Mouse (Mus musculus): Measurements from ENCODE around the gene Kcnj5. TPM values are rescaled to one million over a fixed set of nuclear protein-coding genes. Genes with fewer than 3 reads are reported as not detected.

Gene Kcnj5
- polyA plus RNA-seq, 1 experiment: not detected

GRCm38 (mm10) chr9:32335389-32336150 is 8.6 kb downstream of the Kcnj5 start:
- H3K4me3 ChIP-seq (ENCODE audit: insufficient read depth, low read depth, low read length): no peak overlapping the region
- TF ChIP-seq POLR2A (IDR thresholded peaks at IDR 0.05; ENCODE audit: insufficient read depth, low read depth, low read length) (no peak), CTCF (IDR thresholded peaks at IDR 0.05; ENCODE audit: insufficient read depth, low read depth, low read length) (no peak)
- WGBS: 88% methylated on average over 13 of the region's 13 CpGs
- H3K27ac ChIP-seq (ENCODE audit: insufficient read depth, low read depth, low read length): no peak overlapping the region
- H3K4me1 ChIP-seq (ENCODE audit: control insufficient read depth, insufficient read depth, low read length): no peaks in the 10 kb centered on the region

DNA sequence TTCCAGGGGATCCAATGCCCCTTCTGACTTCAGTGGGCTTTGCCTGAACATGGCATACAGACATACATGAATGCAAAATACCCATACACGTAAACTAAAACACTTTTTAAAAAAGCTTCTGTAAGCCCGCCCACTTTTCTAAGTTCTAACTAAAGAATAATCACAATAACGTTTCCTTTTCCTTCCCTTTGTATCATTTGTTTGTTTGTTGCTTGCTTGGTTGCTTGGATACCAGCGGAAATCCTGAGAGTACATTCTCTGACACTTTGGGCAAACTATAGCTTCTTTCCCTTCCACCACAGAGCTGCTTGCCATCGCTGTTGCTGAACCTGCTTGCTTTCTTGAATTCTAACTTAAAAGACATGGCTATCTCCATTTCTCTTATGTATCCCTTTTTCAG is 13.0 kb downstream of the Kcnj5 start:
- TF ChIP-seq CTCF (IDR thresholded peaks at IDR 0.05; ENCODE audit: insufficient read depth, low read depth, low read length) (no peak), POLR2A (IDR thresholded peaks at IDR 0.05; ENCODE audit: insufficient read depth, low read depth, low read length) (no peak)
- Histone ChIP-seq H3K4me3 (ENCODE audit: insufficient read depth, low read depth, low read length) (no peak overlapping the region), H3K4me1 (ENCODE audit: control insufficient read depth, insufficient read depth, low read length) (no peaks in the 10 kb centered on the region), H3K27ac (ENCODE audit: insufficient read depth, low read depth, low read length) (no peak overlapping the region)
- 31% methylated on average over 5 of the region's 5 CpGs for WGBS

DNA sequence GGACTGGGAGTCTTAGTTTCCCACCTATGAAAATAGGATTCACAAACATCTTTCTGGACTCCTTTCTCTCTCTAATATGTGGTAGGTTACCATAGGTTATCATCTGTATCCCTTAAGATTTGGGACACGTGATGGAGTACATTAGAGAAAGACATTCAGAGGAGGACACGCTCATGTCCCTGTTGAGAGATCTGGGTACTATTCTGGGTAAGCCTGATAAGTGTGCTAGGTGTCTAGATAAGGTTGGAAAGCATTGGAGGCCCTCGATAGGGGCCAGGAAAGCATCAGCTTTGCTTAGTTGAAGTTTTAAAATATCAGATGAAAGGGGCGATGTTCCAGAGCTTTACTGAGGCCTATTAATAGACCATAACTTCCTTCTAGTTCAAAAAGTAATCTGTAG is 15.4 kb downstream of the Kcnj5 start:
- 96% methylated on average over 4 of the region's 4 CpGs for WGBS
- no peak overlapping the region for H3K27ac ChIP-seq (ENCODE audit: insufficient read depth, low read depth, low read length)
- no peaks in the 10 kb centered on the region for H3K4me1 ChIP-seq (ENCODE audit: control insufficient read depth, insufficient read depth, low read length)
- TF ChIP-seq CTCF (IDR thresholded peaks at IDR 0.05; ENCODE audit: insufficient read depth, low read depth, low read length) (no peak), POLR2A (IDR thresholded peaks at IDR 0.05; ENCODE audit: insufficient read depth, low read depth, low read length) (no peak)
- no peak overlapping the region for H3K4me3 ChIP-seq (ENCODE audit: insufficient read depth, low read depth, low read length)

DNA sequence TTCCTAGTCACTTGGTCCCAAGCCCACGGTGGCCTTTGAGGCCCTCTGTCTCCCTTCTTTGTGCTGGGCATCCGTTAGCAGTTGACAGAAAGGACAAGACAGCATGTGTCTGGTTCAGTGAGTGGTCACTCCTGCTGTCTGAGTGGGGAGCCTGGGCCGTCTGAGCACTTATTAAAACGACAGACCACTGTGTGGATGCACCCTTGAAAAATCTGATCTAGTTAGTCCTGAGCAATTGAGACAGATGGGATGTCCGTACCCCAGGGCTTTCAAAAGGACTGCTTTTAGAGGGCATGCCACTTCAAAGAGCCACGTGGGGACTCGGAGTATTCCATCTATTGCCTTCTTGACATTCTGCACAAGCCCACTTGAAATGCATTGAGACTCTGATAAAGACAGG is 20.5 kb downstream of the Kcnj5 start:
- Histone ChIP-seq H3K4me1 (ENCODE audit: control insufficient read depth, insufficient read depth, low read length) (no peaks in the 10 kb centered on the region), H3K27ac (ENCODE audit: insufficient read depth, low read depth, low read length) (no peak overlapping the region), H3K4me3 (ENCODE audit: insufficient read depth, low read depth, low read length) (no peak overlapping the region)
- 75% methylated on average over 7 of the region's 7 CpGs for WGBS
- TF ChIP-seq POLR2A (IDR thresholded peaks at IDR 0.05; ENCODE audit: insufficient read depth, low read depth, low read length) (no peak), CTCF (IDR thresholded peaks at IDR 0.05; ENCODE audit: insufficient read depth, low read depth, low read length) (no peak)

DNA sequence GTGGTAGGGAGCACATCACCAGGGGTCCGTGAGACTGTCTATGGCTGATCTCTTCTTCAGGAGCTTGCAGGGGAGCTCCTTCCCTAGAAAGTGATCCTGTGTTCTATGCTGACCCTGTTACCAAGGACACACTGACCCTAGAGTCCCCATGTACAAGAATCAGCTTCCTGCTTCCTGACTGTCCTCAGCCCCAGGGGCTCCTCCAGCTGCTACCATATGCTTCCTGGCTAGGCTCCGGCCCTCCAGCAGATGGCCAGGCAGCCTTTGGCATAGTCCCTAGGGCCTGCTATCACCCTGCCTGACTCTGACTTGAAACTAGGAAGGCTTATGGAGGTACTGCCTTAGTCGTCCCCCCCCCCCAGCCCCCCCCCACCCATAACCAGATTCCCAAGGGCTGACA is 24.0 kb downstream of the Kcnj5 start:
- WGBS: 61% methylated on average over 3 of the region's 3 CpGs
- Histone ChIP-seq H3K4me3 (ENCODE audit: insufficient read depth, low read depth, low read length) (no peak overlapping the region), H3K27ac (ENCODE audit: insufficient read depth, low read depth, low read length) (no peak overlapping the region), H3K4me1 (ENCODE audit: control insufficient read depth, insufficient read depth, low read length) (no peaks in the 10 kb centered on the region)
- TF ChIP-seq POLR2A (IDR thresholded peaks at IDR 0.05; ENCODE audit: insufficient read depth, low read depth, low read length) (no peak), CTCF (IDR thresholded peaks at IDR 0.05; ENCODE audit: insufficient read depth, low read depth, low read length) (no peak)

- Histone ChIP-seq H3K4me1 (ENCODE audit: control insufficient read depth, insufficient read depth, low read length) (peaks cover 3% of the 10 kb centered on the region; the same call in 1 of the 2 replicates), H3K27ac (ENCODE audit: insufficient read depth, low read depth, low read length) (no peak overlapping the region), H3K4me3 (ENCODE audit: insufficient read depth, low read depth, low read length) (no peak overlapping the region)
- 96% methylated on average over 3 of the region's 3 CpGs for WGBS
- TF ChIP-seq POLR2A (IDR thresholded peaks at IDR 0.05; ENCODE audit: insufficient read depth, low read depth, low read length) (no peak), CTCF (IDR thresholded peaks at IDR 0.05; ENCODE audit: insufficient read depth, low read depth, low read length) (no peak)
Measured at GRCm38 (mm10) chr9:32315999-32316398, 28.2 kb downstream of the Kcnj5 start.

GRCm38 (mm10) chr9:32314071-32314470 is 30.1 kb downstream of the Kcnj5 start:
- WGBS: 85% methylated on average over 3 of the region's 3 CpGs
- no peak overlapping the region for H3K27ac ChIP-seq (ENCODE audit: insufficient read depth, low read depth, low read length)
- no peak overlapping the region for H3K4me3 ChIP-seq (ENCODE audit: insufficient read depth, low read depth, low read length)
- TF ChIP-seq POLR2A (IDR thresholded peaks at IDR 0.05; ENCODE audit: insufficient read depth, low read depth, low read length): no peak
- no peak for TF ChIP-seq CTCF (IDR thresholded peaks at IDR 0.05; ENCODE audit: insufficient read depth, low read depth, low read length)
- peaks cover 3% of the 10 kb centered on the region; the same call in 1 of the 2 replicates for H3K4me1 ChIP-seq (ENCODE audit: control insufficient read depth, insufficient read depth, low read length)

DNA sequence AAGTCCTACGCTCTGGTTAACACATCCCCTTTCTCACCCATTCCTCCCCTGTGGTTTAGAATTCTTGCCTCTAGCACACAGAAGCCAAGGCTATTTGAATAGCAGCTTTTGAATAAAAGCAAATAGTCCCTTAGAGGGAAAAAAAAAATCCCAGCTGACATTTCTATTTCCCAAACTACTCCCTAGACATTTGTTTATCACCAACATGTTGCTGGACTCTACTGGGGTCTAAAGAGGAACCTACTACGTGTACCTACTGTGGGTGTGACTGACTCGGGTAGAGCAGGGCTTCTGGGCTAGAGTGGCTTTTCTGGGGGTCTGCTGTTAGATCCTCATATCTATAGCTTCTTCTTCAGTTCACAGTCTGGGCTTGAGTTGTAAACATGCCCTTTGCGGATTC is 31.9 kb downstream of the Kcnj5 start:
- H3K27ac ChIP-seq (ENCODE audit: insufficient read depth, low read depth, low read length): no peak overlapping the region
- TF ChIP-seq POLR2A (IDR thresholded peaks at IDR 0.05; ENCODE audit: insufficient read depth, low read depth, low read length) (no peak), CTCF (IDR thresholded peaks at IDR 0.05; ENCODE audit: insufficient read depth, low read depth, low read length) (no peak)
- peaks cover 3% of the 10 kb centered on the region; the same call in 1 of the 2 replicates for H3K4me1 ChIP-seq (ENCODE audit: control insufficient read depth, insufficient read depth, low read length)
- 64% methylated on average over 4 of the region's 4 CpGs for WGBS
- H3K4me3 ChIP-seq (ENCODE audit: insufficient read depth, low read depth, low read length): no peak overlapping the region

GRCm38 (mm10) chr9:32311786-32312185 is 32.4 kb downstream of the Kcnj5 start:
- H3K4me1 ChIP-seq (ENCODE audit: control insufficient read depth, insufficient read depth, low read length): peaks cover 3% of the 10 kb centered on the region; the same call in 1 of the 2 replicates
- TF ChIP-seq POLR2A (IDR thresholded peaks at IDR 0.05; ENCODE audit: insufficient read depth, low read depth, low read length) (no peak), CTCF (IDR thresholded peaks at IDR 0.05; ENCODE audit: insufficient read depth, low read depth, low read length) (no peak)
- no peak overlapping the region for H3K4me3 ChIP-seq (ENCODE audit: insufficient read depth, low read depth, low read length)
- WGBS: 31% methylated on average over 14 of the region's 14 CpGs
- no peak overlapping the region for H3K27ac ChIP-seq (ENCODE audit: insufficient read depth, low read depth, low read length)
